Mouse (Mus musculus): ENCODE results near the gene Akap12.

GRCm38 (mm10) chr10:4374239-4374638, 108.1 kb downstream of the Akap12 start:
- TF ChIP-seq POLR2A (IDR thresholded peaks at IDR 0.05; ENCODE audit: borderline replicate concordance, low read depth, low read length) (no peak), CTCF (IDR thresholded peaks at IDR 0.05; ENCODE audit: low read depth, low read length) (no peak)

Data from bone marrow macrophage, adult 2 months (primary cell).